Mouse (Mus musculus) layer of hippocampus, adult 2 months (tissue): Measurements from ENCODE around the gene Sec61g. TPM values are rescaled to one million over a fixed set of nuclear protein-coding genes. Genes with fewer than 3 reads are reported as not detected.
"Not testable (repeated sequence)": the region's sequence is repeated elsewhere in the genome, so short reads cannot be mapped to it uniquely, and the experiment has no call there.

Experiments used
- DNase-seq, 2 experiments: peaks; one replicate each; pipeline ENCODE4 v3.0.0; 2022; ENCODE audit warnings: low spot score in 2 of 2
- H3K27ac ChIP-seq: fragments of 200-600 bp; 2 replicates; pipeline ENCODE4 v1.8.1; 2022
- H3K4me3 ChIP-seq: fragments of 200-600 bp; 2 replicates; pipeline ENCODE4 v1.8.1; 2022; ENCODE audit warnings: mild to moderate bottlenecking
- CTCF ChIP-seq: fragments of 200-600 bp; conservative IDR thresholded peaks from 2 replicates; pipeline ENCODE4 v1.8.1; 2022; ENCODE audit warnings: antibody characterized with exemption, mild to moderate bottlenecking, moderate library complexity
- long read RNA-seq, 2 experiments: library from polyadenylated mRNA; stranded (forward); transcript quantifications; one replicate each; pipeline ENCODE4 v2.0.0; 2021; ENCODE audit warnings: borderline mapping rate in 2 of 2
- total RNA-seq, 2 experiments: library from RNA; stranded (reverse); gene quantifications; 2 replicates each; pipeline ENCODE4 v1.2.3; 2021

Sec61g gene
- total RNA-seq: 10 to 100 TPM in 1 of 2 experiments, 1 to 10 TPM in 1; 9.0 to 13.2 TPM
- long read RNA-seq, experiment 1, transcript Sec61g-203 (4 exons, 1,862 nt): major isoform, 58 of 66 reads
- long read RNA-seq, experiment 1, partial matches to known transcripts: 0 of 66 reads
- long read RNA-seq, experiment 1, other reads (novel, unspliced or antisense): 5 of 66 reads
- long read RNA-seq, experiment 2, transcript Sec61g-203 (4 exons, 1,862 nt): major isoform, 109 of 118 reads
- long read RNA-seq, experiment 2, partial matches to known transcripts: 1 of 118 reads
- long read RNA-seq, experiment 2, other reads (novel, unspliced or antisense): 3 of 118 reads

DNA sequence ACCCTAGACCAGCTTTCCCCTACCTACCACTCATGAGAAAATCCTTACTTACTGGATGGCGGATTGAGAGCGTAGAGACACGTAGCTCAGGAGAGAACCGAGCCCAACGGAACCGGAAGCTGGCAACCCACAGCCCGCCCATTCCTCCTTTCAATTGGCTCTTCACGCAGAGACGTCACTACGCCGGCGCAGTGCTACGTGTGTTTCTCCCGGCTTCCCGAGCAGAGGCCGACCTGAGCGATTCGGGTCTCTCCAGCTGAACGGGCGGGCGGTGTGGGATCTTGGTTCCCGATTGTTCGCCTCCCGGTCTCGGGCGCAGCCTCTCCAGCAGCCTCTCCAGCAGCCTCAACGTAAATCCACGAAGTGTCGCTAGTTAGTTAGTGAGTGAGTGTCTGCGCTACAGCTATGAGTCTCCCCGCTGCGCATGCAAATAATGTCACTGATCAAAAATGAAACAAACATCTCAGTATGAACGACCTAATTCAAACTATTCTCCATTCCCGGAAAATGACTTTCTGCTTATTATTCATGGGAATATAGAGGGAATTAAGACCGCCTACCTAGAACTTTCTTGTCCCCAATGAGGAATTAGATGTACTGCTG lies at the start of gene Sec61g:
Sec61g (minus strand) TSS at position 433 of the 603 bp plus-strand sequence.
- DNase-seq: peak; percentile 95
- H3K4me3 ChIP-seq: peak within 1 kb of the TSS; percentile 83
- H3K27ac ChIP-seq: peak within 1 kb of the TSS; percentile 97
- TF ChIP-seq CTCF: no peak

GRCm38 (mm10) chr11:16546421-16547163 lies 38.3 kb upstream of the Sec61g start:
- Histone ChIP-seq H3K27ac (no peak overlapping the region), H3K4me3 (no peak overlapping the region)
- no peak for TF ChIP-seq CTCF
- DNase-seq: no peak

DNA sequence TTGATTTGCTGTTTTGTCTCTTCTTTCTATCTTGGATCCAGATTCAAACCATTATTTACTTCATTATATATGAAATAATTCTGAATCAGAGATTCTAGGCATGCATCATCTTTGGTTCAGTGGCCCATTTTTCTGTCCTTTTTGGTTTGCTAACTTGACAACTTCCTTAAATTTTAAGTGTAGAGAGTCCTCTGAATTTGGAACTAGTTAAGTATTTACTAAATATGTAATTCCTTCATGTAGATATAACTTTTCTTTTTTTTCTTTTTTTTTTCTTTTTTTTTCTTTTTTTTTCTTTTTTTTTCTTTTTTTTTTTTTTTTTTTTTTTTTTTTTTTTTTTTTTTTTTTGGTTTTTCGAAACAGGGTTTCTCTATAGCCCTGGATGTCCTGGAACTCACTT lies 29.1 kb upstream of the Sec61g start:
- TF ChIP-seq CTCF: no peak
- Histone ChIP-seq H3K27ac (no peak overlapping the region), H3K4me3 (no peak overlapping the region)
- DNase-seq: no peak

DNA sequence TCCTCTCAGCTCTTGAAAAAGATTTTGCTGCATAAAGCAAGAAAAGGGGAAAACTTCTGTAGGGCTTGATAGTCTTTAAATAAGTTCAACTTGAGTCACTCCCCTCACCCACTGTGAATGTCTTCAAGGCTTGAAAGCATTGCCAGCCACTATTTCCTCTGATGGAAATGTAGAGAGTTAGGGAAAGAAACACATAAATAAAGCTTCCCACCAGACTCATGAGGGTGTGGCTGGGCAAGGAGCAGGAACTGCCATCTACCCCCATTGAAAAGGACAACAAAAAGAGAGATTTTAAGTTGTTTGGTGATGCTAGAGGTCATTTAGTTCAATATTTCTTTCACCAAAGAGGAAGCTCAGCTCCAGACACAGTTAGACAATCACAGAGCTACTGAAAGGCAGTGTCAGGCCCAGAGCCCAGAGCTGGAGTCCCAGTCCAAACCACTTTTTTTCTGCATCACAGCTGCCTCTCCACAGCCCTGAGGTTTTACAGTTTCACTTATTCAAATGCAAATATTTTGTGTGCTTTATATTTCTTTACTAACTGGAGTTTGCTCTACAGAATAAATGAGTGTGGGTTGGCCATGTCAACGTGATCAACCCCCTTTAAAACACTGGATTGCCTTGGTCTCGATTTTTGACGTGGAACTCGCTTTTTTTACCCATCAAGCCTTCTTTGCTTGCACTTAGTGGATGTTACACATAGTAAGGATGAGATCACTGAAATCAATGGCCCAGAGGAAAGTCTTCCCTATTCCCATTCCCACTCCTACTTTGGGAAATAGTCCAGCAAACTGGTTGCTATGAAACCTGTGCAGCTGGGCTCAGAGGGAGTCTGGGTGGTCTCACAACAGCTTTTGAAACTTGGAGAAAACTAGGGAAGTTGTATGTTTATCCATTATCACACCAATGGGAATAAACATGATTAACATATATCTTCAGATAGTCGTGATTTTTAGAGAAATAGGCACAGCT lies 26.6 kb upstream of the Sec61g start:
- Histone ChIP-seq H3K4me3 (no peak overlapping the region), H3K27ac (no peak overlapping the region)
- no peak for TF ChIP-seq CTCF
- no peak for DNase-seq

DNA sequence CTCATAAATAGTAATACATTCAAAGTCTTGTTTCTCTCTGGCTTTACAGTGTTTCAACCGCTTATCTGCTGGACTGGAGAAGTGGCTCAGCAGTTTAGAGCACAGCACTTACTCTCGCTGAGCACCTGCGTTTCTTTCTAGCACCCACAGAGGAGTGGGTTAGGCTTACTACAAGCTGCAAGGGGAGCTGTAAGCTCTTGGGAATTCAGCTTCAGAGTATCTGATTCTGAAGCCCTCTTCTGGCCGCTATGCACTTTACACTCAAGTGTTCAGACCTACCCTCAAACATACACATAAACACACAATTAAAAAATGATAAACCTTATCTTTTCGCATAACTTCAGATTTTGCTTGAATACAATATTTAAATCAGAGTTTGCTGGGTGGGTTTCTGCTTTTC lies 24.6 kb upstream of the Sec61g start:
- Histone ChIP-seq H3K4me3 (no peak overlapping the region), H3K27ac (no peak overlapping the region)
- no peak for DNase-seq
- peak; percentile 62 for TF ChIP-seq CTCF

GRCm38 (mm10) chr11:16528909-16529308 lies 20.6 kb upstream of the Sec61g start:
- no peak overlapping the region for H3K4me3 ChIP-seq
- TF ChIP-seq CTCF: no peak
- H3K27ac ChIP-seq: no peak overlapping the region
- no peak for DNase-seq

DNA sequence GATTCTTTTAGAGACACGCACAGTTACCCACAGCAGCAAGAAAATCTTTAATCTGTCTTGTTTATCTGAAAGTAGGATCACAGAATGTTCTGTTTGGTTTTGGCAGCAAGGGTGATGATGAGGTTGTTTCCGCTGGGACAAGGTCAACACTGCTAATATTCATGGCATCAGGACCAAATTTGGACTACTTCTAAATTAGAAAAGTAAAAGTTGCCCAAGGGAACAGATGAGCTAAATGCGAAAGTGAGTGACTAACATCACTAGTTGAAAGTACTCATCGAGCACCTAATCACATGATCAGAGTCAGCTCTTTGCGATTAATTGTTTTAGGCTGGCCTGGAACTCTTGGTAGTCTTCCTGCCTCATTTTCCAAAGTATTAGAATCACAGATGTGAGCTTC lies 20.1 kb upstream of the Sec61g start:
- no peak for TF ChIP-seq CTCF
- H3K27ac ChIP-seq: no peak overlapping the region
- H3K4me3 ChIP-seq: no peak overlapping the region
- DNase-seq: no peak

DNA sequence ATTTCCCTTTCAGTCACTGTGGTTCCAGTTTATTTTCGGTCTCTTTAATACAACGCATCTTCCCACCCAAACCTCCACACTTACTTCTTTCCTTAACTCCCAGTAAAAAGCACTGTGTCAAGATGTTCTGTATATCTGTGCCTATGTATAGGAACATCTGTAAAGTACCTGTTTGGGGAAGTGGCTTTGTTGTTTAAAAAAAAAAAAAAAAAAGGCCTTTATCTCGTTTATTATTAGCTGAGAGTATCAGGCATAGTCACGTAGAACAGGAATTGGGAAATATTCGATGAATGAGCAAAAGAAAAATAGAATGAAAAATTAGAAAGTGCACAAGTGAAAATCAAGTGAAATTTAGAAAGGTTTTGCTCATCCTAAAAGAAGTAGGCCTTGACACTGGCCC lies 19.5 kb upstream of the Sec61g start:
- Histone ChIP-seq H3K27ac (no peak overlapping the region), H3K4me3 (no peak overlapping the region)
- no peak for TF ChIP-seq CTCF
- no peak for DNase-seq

DNA sequence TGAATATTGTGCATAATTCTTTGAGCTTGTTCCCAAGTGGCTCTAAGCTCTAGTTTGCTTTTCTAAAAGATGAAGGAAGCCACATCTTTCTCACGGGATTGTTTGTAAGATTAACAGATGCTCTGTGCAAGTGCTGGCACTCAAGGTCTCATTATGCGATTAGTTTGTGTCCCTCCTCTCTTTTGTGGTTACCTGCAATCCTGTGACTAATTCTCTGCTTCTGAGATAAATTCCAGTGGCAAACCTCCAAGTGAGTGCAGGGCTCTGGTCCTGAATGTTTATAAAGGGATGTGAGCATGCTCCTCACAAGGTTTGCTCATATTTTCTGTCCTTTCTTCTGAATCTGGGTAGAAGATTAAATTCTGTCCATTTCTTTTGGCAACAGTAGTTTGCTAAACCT lies 18.2 kb upstream of the Sec61g start:
- no peak overlapping the region for H3K4me3 ChIP-seq
- TF ChIP-seq CTCF: no peak

DNA sequence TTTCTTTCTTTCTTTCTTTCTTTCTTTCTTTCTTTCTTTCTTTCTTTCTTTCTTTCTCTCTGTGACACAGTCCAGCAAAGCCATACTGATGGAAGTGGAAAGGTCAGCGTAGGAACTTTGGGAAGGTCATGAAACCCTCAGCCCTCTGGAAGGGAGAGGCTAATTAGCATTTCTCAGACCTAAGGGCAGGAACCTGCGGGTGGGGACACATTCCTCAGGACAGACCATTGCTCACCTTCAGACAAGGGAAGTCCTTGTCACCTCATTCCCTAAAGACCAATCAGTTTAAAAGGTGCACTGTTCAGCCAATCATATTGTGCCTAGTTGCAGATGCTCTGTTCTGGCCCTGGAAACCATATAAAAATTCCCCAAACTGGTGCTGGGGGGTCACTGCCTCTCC lies 17.4 kb upstream of the Sec61g start:
- TF ChIP-seq CTCF: no peak

More for the DNA sequence above, 18.2 kb upstream of the Sec61g start:
- no peak for DNase-seq
- H3K27ac ChIP-seq: no peak overlapping the region

GRCm38 (mm10) chr11:16524917-16525640 lies 16.8 kb upstream of the Sec61g start:
- Histone ChIP-seq H3K27ac (no peak overlapping the region), H3K4me3 (no peak overlapping the region)
- DNase-seq: peak; percentile 48 to 54
- TF ChIP-seq CTCF: peak; percentile 84

More for the DNA sequence above, 17.4 kb upstream of the Sec61g start:
- DNase-seq: no peak
- Histone ChIP-seq H3K4me3 (no peak overlapping the region), H3K27ac (no peak overlapping the region)

GRCm38 (mm10) chr11:16515081-16515480 lies 6.8 kb upstream of the Sec61g start:
- not testable (repeated sequence) for H3K27ac ChIP-seq, DNase-seq, H3K4me3 ChIP-seq

DNA sequence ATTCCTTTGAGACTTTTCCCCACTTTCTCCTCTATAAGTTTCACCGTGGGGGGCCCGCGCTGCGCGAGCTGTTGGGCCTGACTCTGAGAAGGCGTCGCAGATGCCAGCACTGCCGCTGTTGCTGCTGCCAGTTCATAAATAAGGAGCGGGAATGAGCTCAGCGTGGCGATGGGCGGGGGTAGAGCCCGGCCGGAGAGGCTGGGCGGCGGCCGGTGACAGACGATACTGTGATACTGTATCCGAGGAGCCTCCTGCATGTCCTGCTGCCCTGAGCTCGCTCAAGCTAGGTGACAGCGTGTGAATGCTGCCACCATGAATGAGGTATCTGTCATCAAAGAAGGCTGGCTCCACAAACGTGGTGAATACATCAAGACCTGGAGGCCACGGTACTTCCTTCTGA lies 5.9 kb upstream of the Sec61g start:
- H3K27ac ChIP-seq, DNase-seq, H3K4me3 ChIP-seq: not testable (repeated sequence)
